Mouse (Mus musculus) kidney, adult 18-20 months (tissue): ENCODE data around the gene Fut4.

ENCODE experiments used
- DNase-seq: peaks from one replicate; pipeline ENCODE4 v3.0.0; 2021

Gene Fut4

GRCm38 (mm10) chr9:14752001-14752522 is at the start of gene Fut4:
Gene Fut4 (minus strand): TSS chr9:14752393.
- peak; percentile 75 for DNase-seq

- DNase-seq: no peak
Measured at GRCm38 (mm10) chr9:14787356-14787755, 35.2 kb upstream of the Fut4 start.

GRCm38 (mm10) chr9:14784039-14785002 is 32.1 kb upstream of the Fut4 start, which contains the start of the genes Mre11a and Ankrd49:
Gene Mre11a (plus strand): TSS chr9:14784654.
Gene Ankrd49 (minus strand): TSS chr9:14784856.
- DNase-seq: peak; percentile 94

- DNase-seq: no peak
Measured at GRCm38 (mm10) chr9:14778341-14778740, 26.1 kb upstream of the Fut4 start.

- no peak for DNase-seq
Measured at GRCm38 (mm10) chr9:14773813-14774212, 21.6 kb upstream of the Fut4 start.

- DNase-seq: no peak
Measured at GRCm38 (mm10) chr9:14772074-14772473, 19.9 kb upstream of the Fut4 start.

- DNase-seq: no peak
Measured at GRCm38 (mm10) chr9:14770803-14771471, 18.7 kb upstream of the Fut4 start, which contains the start of gene 1700012B09Rik. Gene 1700012B09Rik (minus strand): TSS chr9:14771030.

- DNase-seq: no peak
Measured at GRCm38 (mm10) chr9:14769811-14770210, 17.6 kb upstream of the Fut4 start.

GRCm38 (mm10) chr9:14764765-14765164 is 12.6 kb upstream of the Fut4 start:
- DNase-seq: peak; percentile 53

- no peak for DNase-seq
Measured at GRCm38 (mm10) chr9:14759261-14759660, 7.1 kb upstream of the Fut4 start.

GRCm38 (mm10) chr9:14758590-14758989 is 6.4 kb upstream of the Fut4 start:
- no peak for DNase-seq

- no peak for DNase-seq
Measured at GRCm38 (mm10) chr9:14754469-14754868, 2.3 kb upstream of the Fut4 start.

- DNase-seq: no peak
Measured at GRCm38 (mm10) chr9:14753947-14754346, 1.8 kb upstream of the Fut4 start.

GRCm38 (mm10) chr9:14751503-14752000 is 641 bp downstream of the Fut4 start:
- DNase-seq: peak; percentile 18

- no peak for DNase-seq
Measured at GRCm38 (mm10) chr9:14750901-14751502, 1.2 kb downstream of the Fut4 start.

- no peak for DNase-seq
Measured at GRCm38 (mm10) chr9:14740151-14740924, 11.9 kb downstream of the Fut4 start, which contains the start of gene Piwil4. Gene Piwil4 (minus strand): TSS chr9:14740733.

GRCm38 (mm10) chr9:14739498-14740150 is 12.6 kb downstream of the Fut4 start:
- no peak for DNase-seq

- DNase-seq: peak; percentile 13
Measured at GRCm38 (mm10) chr9:14730941-14731541, 21.2 kb downstream of the Fut4 start.

GRCm38 (mm10) chr9:14728365-14728764 is 23.8 kb downstream of the Fut4 start:
- no peak for DNase-seq

- DNase-seq: no peak
Measured at GRCm38 (mm10) chr9:14726629-14727028, 25.6 kb downstream of the Fut4 start.

GRCm38 (mm10) chr9:14726005-14726404 is 26.2 kb downstream of the Fut4 start:
- no peak for DNase-seq
